Mouse (Mus musculus) layer of hippocampus, adult 8-10 months (tissue): ENCODE results near the gene Socs7. TPM values are rescaled to one million over a fixed set of nuclear protein-coding genes. Genes with fewer than 3 reads are reported as not detected.
A peak's percentile ranks its signal among the peaks of the same experiment; 100 is the strongest.

Source experiments
- DNase-seq, 2 experiments: peaks; one replicate each; pipeline ENCODE4 v3.0.0; 2022; ENCODE audit warnings: low spot score in 2 of 2
- total RNA-seq, 4 experiments: library from RNA; stranded (reverse); gene quantifications; 2 replicates each; pipeline ENCODE4 v1.2.4; 2022

The Socs7 gene
- total RNA-seq, 4 experiments from 2014 or later, result 71.5 to 89.3 (median 79.6) TPM

DNA sequence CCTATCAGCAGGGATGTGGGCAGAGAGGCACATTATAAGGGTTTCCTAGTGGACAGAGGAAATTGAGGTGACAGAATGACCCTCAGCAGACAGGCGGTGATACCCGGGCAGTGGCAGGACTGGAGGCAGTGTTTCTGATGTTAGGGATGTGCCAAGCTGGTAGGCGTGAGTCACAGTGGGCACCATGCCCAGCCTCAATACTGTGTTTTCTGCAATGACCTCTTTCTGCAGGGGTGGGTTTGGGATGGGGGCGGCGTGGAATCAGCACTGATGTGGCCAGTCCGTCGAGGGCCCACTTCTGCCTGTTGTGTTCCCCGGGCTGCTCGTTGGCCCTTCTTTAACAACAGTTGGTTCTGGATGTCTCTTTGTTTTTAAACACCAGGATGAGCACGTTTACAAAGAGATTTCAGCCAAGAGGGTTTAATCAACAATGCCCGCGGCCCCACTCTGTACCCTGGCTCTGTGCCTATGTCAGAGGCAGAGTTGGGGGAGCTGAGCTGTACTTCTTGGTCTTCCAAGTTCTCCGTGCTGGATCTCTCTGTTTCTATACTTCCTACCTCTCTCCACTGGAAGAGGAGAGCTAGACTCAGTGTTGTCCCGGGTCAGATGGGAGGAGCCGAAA is 78.8 kb downstream of the Socs7 start:
- peak in 1 of 2 experiments; percentile 63 for DNase-seq

DNA sequence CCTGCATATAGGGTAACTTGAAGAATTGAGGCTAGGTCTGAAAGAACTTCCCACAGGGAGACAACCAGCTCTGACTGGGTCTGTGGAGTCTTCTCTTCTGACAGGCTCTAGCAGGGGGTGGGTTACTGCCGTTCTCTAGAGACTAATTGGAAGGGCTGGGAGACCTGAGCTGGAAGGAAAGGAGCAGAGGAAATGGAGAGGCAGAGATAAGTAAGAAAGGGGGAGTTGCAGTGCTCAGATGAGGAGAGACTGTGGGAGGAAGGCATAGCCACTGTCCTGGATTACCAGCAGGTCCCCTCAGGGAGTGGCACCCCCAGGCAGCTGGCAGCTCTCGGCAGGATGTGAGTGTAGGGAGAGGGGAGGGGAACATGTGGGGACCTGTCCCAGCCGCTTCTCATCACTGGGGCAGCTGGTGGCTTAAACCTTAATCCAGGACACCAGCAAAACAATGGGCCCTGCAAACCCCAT is 79.3 kb downstream of the Socs7 start:
- DNase-seq, result no peak

DNA sequence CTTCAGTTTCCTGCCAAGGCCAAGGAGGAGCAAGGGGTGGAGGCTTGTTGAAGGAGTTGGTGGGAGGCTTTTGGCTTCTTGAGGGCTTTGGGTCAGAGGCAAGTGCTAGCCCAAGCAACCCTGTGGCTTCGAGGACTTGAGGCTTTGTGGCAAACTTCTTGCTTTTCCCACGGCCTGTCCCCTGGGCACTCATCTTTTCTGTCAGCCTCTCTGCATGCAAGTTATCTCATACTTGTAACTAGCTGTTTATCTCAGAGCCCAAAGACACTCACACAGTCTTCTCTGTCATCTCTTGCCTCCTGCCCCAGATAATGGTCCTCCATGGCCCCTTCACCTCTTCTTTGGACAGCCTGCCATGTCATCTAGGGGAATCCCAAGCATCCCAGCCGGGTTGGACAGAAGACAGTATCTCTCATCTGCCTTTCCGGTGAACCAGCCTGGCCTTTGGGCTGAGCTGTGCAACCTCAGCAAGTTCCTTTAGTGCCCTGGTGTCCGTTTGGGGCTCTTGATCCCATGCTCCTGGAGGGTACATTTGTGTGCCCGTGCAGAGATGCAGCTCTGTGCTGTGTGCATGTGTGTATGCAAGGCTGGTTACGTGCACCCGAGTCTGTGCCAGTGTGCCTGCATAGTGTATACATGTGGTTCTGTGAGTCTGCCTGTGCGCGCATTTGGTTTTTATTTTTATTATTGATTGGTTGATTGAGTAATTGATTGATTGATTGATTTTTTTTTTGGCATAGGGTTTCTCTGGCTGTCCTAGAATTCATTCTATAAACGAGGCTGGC is 80.7 kb downstream of the Socs7 start:
- no peak for DNase-seq

DNA sequence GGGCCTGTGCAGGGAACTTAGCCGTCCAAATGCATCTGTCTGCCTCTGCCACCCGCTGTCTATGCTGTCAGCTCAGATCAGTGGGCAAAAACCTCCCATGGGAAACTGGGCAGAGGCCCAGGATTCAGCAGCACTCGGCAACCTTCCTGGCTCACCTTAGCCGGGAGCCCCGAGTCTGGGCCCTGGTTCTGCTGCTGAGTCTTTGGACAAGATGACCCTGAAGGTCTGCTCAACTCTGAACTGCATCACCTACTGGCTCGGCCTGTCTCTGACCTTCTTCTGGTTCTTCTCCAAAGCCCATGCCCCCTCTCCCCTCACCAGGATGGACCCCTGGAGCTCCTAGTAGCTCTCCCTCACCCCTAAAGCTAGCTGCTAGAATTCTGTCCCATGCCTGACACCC is 83.2 kb downstream of the Socs7 start:
- no peak for DNase-seq

DNA sequence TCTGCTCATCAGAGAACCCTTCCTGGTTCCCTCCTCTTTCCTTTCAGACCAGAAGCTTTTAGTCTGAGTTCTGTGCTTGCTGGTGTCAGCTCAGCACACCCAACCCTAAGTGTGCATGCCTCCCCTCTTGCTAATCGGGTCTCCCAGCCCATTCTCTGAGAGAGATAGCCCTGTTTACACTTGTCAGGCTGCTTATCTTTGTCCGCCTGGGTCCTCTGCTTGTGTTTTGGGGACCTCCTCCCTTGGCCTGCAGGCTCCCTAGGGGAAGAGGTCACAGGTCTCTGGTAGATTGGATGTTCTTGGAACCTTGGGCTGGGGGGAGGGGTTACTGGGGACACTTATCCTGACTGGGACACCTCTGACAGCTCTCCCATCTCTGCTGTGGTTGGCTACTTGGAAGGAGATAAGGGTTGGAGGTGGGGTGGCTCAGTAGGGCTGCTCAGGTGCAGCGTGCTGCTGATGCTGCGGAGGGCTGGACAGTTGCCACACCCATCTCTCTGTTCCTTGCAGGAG is 83.7 kb downstream of the Socs7 start:
- no peak for DNase-seq

DNA sequence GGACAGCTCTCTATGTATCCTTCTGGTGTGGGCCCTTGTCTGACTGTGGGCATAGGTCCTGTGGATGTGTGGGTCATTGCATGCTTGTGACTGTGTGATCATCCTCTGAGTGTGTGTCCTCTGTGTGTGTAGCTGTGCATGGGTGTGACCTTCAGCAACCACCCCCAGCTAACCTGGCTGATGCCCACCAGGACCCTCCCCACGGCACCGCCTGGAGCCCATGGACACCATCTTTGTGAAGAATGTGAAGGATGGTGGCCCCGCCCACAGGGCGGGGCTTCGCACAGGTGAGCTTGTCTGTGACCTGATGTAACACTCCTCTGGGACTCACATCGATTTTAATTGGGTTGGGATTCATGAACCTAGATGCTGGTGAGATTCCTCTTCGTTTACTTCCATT is 85.6 kb downstream of the Socs7 start:
- DNase-seq, result no peak

Other genes with a start within 250 kb of the Socs7 start
- under 1 TPM in 1 of 4 experiments, not detected in 3; 0.18 TPM for gene Tbx21, start 247.2 kb upstream of the Socs7 start, total RNA-seq
- gene Tbkbp1, start 211.1 kb upstream of the Socs7 start, total RNA-seq, result 10 to 100 TPM; 85.9 to 92.0 (median 89.4) TPM
- gene Kpnb1, start 174.7 kb upstream of the Socs7 start, total RNA-seq, result 100 to 1,000 TPM; 126 to 131 (median 130) TPM
- 100 to 1,000 TPM; 142 to 161 (median 151) TPM for gene Npepps, start 81.9 kb upstream of the Socs7 start, total RNA-seq
- gene Mrpl45, start 46.8 kb upstream of the Socs7 start, total RNA-seq, result 10 to 100 TPM; 23.1 to 32.2 (median 27.4) TPM
- under 1 TPM; 0.14 to 0.59 (median 0.34) TPM for gene Gpr179, start 10.5 kb upstream of the Socs7 start, total RNA-seq
- 10 to 100 TPM; 75.7 to 83.2 (median 78.4) TPM for gene Arhgap23, start 53.0 kb downstream of the Socs7 start, total RNA-seq
- gene 4933428G20Rik, start 137.8 kb downstream of the Socs7 start, total RNA-seq, result under 1 TPM in 1 of 4 experiments, not detected in 3; 0.29 TPM
- gene Srcin1, start 213.6 kb downstream of the Socs7 start, total RNA-seq, result 100 to 1,000 TPM; 212 to 220 (median 217) TPM